Mouse (Mus musculus) MEL (cell line): ENCODE measurements around the gene Mturn.

Experiments used
- CTCF ChIP-seq, 3 experiments: IDR thresholded peaks in 2 of 3; conservative IDR thresholded peaks in 1 of 3; 2 replicates each; pipeline ENCODE4 v1.5.1; 2011 to 2012; ENCODE audit warnings: low read length in 3 of 3, low read depth in 2 of 3, mild to moderate bottlenecking in 2 of 3, improper control_type of control experiment in 1 of 3, inconsistent platforms in 1 of 3, mixed read lengths in 1 of 3, moderate library complexity in 1 of 3; ENCODE audit not compliant: control insufficient read depth in 1 of 3, insufficient read depth in 1 of 3, poor library complexity in 1 of 3, severe bottlenecking in 1 of 3
- ETS1 ChIP-seq: IDR thresholded peaks from 2 replicates; pipeline ENCODE4 v1.6.1; 2012; ENCODE audit warnings: low read depth, mild to moderate bottlenecking, inconsistent platforms, low read length, improper control_type of control experiment, moderate library complexity
- MEF2A ChIP-seq: IDR thresholded peaks from 2 replicates; pipeline ENCODE4 v1.6.1; 2014; ENCODE audit warnings: low read depth, mild to moderate bottlenecking, inconsistent platforms, low read length, improper control_type of control experiment; ENCODE audit not compliant: poor library complexity, insufficient replicate concordance, severe bottlenecking; ENCODE audit errors: extremely low read depth
- POLR2A ChIP-seq, 2 experiments: IDR thresholded peaks; 2 replicates each; pipeline ENCODE4 v1.6.1; 2011 to 2012; ENCODE audit warnings: low read length in 2 of 2, mild to moderate bottlenecking in 2 of 2, control low read depth in 1 of 2, improper control_type of control experiment in 1 of 2, low read depth in 1 of 2, moderate library complexity in 1 of 2; ENCODE audit not compliant: control insufficient read depth in 1 of 2, insufficient read depth in 1 of 2, poor library complexity in 1 of 2
- ZNF384 ChIP-seq: IDR thresholded peaks from 2 replicates; pipeline ENCODE4 v1.6.1; 2012; ENCODE audit warnings: low read depth, mild to moderate bottlenecking, inconsistent platforms, low read length, improper control_type of control experiment

- TF ChIP-seq ZNF384: no peak
- TF ChIP-seq CTCF (IDR thresholded peaks at IDR 0.05 in 2 of 3, conservative IDR thresholded peaks at IDR 0.05 in 1 of 3; ENCODE audit: control insufficient read depth in 1 of 3, insufficient read depth in 1 of 3, low read depth in 2 of 3, low read length in 3 of 3, poor library complexity in 1 of 3, severe bottlenecking in 1 of 3): no peak
- no peak for TF ChIP-seq POLR2A (IDR thresholded peaks at IDR 0.05; ENCODE audit: control insufficient read depth in 1 of 2, insufficient read depth in 1 of 2, low read depth in 1 of 2, low read length in 2 of 2, poor library complexity in 1 of 2)
- no peak for TF ChIP-seq ETS1
- TF ChIP-seq MEF2A: no peak
Measured at GRCm38 (mm10) chr6:54726309-54726708, 44.9 kb downstream of the Mturn start.
